Mouse (Mus musculus) frontal cortex, adult 2 months (tissue): ENCODE measurements around the gene Ebf1. TPM values are rescaled to one million over a fixed set of nuclear protein-coding genes. Genes with fewer than 3 reads are reported as not detected.
"Not testable (repeated sequence)": the region's sequence is repeated elsewhere in the genome, so short reads cannot be mapped to it uniquely, and the experiment has no call there.

Experiments used
- DNase-seq, 2 experiments: peaks; one replicate each; pipeline ENCODE4 v3.0.0; 2022; ENCODE audit warnings: low spot score in 1 of 2; ENCODE audit errors: extremely low spot score in 1 of 2
- polyA plus RNA-seq: library from polyadenylated mRNA; depleted of rRNA; stranded (reverse); fragments of >200 nt; gene quantifications from 2 replicates; pipeline ENCODE4 v1.2.3, GENCODE M21; 2012; rRNA removed

The Ebf1 gene
- 3.3 and 4.4 TPM in 2 replicates for polyA plus RNA-seq

- peak; percentile 21 to 42 for DNase-seq
Observed at GRCm38 (mm10) chr11:44616788-44617712, at the start of gene Ebf1. Gene Ebf1 (plus strand): TSS chr11:44617317.

DNA sequence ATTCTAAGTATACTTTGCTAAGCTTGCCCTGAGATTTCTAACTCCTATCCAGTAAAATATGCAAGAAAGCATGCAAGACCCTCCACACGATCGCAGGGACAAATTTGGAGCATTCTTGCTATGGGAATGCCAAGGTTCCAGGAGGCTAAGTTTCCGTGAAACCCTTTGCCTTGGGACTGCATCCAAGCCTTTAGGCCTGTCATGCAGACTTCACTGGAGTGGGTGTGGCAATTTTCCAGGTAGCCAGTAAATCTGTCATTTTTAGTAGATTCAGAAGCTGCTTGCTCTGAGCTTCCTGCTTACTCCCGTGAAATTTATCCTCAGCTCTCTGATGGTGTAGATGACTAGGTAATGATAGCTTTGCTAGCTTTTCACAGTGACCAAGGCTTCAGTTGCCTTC is 46.8 kb upstream of the Ebf1 start:
- not testable (repeated sequence) for DNase-seq

DNA sequence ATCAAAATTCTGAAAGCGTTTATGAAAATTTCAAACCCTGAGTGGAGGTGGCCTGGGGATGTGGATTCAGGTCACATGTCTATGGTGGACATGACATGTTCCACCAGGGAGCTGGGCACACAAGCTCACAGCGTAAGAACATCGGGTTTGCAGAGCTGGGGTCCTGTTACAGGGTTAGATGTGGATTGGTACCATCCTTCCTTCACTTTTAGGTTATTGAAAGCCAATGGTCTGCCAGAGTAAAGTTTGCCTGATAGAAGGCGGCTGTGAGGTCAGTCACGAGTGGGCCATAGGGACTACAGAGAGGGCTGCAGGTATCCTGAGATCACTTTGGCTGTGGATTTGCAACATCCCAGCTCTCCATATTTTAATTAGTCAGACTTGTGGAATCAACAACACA is 44.3 kb upstream of the Ebf1 start:
- DNase-seq = no peak

GRCm38 (mm10) chr11:44573396-44573795 is 43.7 kb upstream of the Ebf1 start:
- no peak for DNase-seq

DNA sequence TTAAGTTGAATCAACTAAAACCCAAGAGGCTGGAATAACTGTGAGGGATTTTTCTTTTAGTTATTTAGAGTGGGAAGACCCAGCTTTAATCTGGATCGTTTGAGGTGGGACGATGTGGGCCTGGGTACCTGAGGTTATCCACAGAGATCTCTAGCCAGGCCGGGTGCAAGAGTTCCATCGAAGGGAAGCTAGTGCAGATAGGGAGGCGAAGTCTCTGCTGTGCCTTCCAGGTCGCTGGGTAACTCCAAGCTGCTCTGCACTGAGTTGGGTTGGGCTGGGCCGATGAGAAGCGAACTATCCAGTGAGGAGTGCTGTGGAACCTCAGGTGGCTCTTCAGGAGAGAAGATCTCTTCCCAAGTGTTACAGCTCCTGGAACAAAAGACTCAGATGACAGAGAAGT is 42.7 kb upstream of the Ebf1 start:
- DNase-seq = no peak

- DNase-seq = no peak
Observed at GRCm38 (mm10) chr11:44574820-44575219, 42.3 kb upstream of the Ebf1 start.

DNA sequence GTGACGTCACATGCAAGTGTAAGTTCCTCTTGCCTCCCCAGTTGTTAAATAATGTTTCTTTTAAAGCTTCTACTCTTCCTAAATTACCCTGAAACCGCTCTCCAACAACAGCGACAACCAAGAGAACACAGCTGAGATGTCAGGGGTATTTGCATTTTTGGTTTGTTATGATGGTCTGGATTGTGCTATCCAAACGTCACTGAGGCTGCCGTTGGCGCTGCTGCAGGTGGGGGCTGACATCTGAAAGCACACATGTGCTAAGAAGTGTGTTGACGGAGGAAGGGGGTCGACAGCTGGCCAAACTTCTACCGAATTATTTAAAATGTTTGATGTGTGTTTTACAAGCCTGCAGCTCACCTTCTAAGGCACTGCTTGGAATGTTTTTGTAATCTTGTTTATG is 39.2 kb upstream of the Ebf1 start:
- no peak for DNase-seq

DNA sequence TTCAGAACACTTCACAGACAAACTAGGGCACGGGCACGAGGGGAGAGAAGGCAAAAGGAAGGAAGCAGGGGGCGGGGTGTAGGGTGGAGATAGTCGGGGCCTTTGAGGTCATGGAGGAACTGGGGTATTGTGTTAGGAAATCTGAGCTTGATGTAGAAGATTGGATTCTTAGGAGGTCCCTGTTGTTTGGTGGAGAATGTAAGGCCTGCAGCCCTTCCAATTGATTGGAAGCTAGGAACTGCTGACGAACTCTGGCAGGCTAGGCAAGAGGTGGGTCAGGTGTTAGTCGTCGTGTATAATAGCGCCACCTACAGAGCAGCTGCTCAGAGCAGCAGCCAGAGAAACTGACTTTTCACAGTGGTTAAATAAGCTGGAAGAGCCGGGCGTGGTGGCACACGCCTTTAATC is 35.8 kb upstream of the Ebf1 start:
- DNase-seq = peak in 1 of 2 experiments; percentile 38

- DNase-seq = peak; percentile 45 to 95
Observed at GRCm38 (mm10) chr11:44586047-44586696, 30.9 kb upstream of the Ebf1 start.

GRCm38 (mm10) chr11:44593016-44593415 is 24.1 kb upstream of the Ebf1 start:
- DNase-seq = no peak

GRCm38 (mm10) chr11:44594768-44595167 is 22.3 kb upstream of the Ebf1 start:
- no peak for DNase-seq

- no peak for DNase-seq
Observed at GRCm38 (mm10) chr11:44606881-44607280, 10.2 kb upstream of the Ebf1 start.

GRCm38 (mm10) chr11:44608646-44609045 is 8.5 kb upstream of the Ebf1 start:
- no peak for DNase-seq

GRCm38 (mm10) chr11:44610971-44611781 is 5.9 kb upstream of the Ebf1 start:
- peak; percentile 60 to 95 for DNase-seq

- DNase-seq = no peak
Observed at GRCm38 (mm10) chr11:44612156-44612555, 5.0 kb upstream of the Ebf1 start.

DNA sequence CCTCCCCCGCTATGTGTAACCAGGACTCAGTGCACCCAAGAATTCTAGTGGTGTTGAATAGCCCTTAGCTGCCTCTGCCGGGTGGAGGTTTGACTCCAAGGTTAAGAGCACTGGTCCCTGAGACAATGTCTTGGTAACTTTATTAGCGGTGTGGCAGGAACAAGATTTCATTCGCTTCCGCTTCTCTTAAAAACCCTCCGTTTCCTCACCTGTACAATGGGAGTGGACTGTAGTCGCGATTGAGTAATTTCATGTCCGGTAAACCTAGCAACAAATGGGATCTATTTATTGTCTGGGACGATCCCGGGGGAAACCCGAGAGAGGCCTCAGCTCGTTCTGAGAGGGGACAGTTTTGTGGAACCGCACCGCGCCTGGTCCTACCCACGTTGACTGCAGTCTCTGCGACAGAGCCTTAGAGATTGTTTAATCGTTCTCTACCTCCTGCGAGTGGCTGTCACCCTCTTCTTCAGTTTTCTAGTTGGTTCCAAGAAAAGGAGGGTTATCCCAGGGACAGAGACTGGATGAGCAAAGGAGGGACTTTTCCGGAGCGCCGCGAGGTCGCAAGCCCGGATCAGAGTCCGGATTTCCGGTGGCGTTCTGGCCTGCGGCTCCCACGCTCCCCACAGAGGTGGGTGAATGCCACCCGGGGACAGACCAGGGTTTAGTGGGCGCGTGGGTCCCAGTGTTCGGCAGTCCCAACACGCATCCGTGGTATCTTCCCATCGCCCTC is 4.3 kb upstream of the Ebf1 start:
- DNase-seq = no peak

DNA sequence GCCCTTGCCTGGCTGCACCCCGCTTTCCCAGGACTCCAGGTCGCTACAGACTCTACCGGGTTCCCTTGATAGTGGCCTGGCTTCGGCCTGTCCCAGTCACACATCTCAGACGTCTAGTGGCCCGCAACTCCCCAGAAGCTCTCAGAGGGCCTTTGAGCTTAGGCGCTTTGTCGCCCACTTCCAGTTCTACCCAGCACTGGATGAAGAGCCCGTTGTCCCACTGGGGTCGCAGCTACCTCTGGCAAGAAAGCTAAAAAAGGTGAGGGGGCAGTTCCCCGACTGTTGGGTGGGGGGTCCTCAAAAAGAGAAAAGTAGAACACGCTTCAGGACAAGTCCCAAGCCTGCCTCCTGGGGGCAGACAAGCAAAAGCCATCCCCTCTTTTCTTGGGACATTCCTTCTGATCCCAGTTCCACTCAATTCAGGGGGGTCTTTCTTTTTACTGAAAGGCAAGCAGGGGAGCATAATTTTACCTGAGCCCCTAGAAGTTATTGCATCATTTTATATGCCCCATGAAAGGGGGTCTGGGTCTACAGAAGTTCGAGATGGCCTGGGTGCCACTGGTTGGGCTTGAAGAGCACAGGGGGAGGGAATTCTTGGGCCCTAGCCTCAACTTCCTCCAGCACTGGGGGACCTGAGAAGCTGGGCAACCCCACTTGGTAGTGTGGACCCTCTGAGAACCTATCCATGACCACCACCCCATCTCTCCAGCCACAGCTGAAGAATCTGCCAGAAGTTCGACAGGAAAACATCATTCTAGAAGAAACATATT is 3.5 kb upstream of the Ebf1 start:
- no peak for DNase-seq

- DNase-seq = no peak
Observed at GRCm38 (mm10) chr11:44616078-44616787, 884 bp upstream of the Ebf1 start.
